Mouse (Mus musculus) cerebellum, adult 2 months (tissue): ENCODE data around the gene Cd81. TPM values are rescaled to one million over a fixed set of nuclear protein-coding genes. Genes with fewer than 3 reads are reported as not detected.
A peak's percentile ranks its signal among the peaks of the same experiment; 100 is the strongest.

Source experiments
- DNase-seq, 2 experiments: peaks; one replicate each; pipeline ENCODE4 v3.0.0; 2021
- H3K27ac ChIP-seq: fragments of 200-500 bp; 2 replicates; pipeline ENCODE4 v1.5.1; 2012; ENCODE audit warnings: low read length, control low read depth, inconsistent platforms; ENCODE audit not compliant: insufficient read depth
- H3K27me3 ChIP-seq: fragments of 200-500 bp; 2 replicates; pipeline ENCODE4 v1.6.1; 2012; ENCODE audit warnings: inconsistent platforms, mild to moderate bottlenecking, low read length, moderate library complexity; ENCODE audit not compliant: control insufficient read depth, insufficient read depth
- H3K4me1 ChIP-seq: fragments of 200-500 bp; 2 replicates; pipeline ENCODE4 v1.6.1; 2011; ENCODE audit warnings: low read length; ENCODE audit not compliant: control insufficient read depth, insufficient read depth
- H3K4me3 ChIP-seq: fragments of 200-500 bp; replicated peaks from 2 replicates; pipeline ENCODE3; 2011; ENCODE audit warnings: mild to moderate bottlenecking, low read depth, low read length, control low read depth; ENCODE audit not compliant: insufficient read depth
- CTCF ChIP-seq: fragments of 200-500 bp; IDR thresholded peaks from 2 replicates; pipeline ENCODE4 v1.5.1; 2011; ENCODE audit warnings: low read depth, mild to moderate bottlenecking, control low read depth, low read length, moderate library complexity, borderline replicate concordance; ENCODE audit not compliant: insufficient read depth
- POLR2A ChIP-seq: fragments of 200-500 bp; IDR thresholded peaks from 2 replicates; pipeline ENCODE4 v1.6.1; 2011; ENCODE audit warnings: low read length, control low read depth, borderline replicate concordance; ENCODE audit not compliant: insufficient read depth
- WGBS: fragments of 180-500 bp; shearing (Covaris S2); methylation state at CpG from one replicate; pipeline ENCODE4 v1.1.7; 2018; 5-methylcytosine and 5-hydroxymethylcytosine counted together
- polyA plus RNA-seq: library from polyadenylated mRNA; depleted of rRNA; stranded (reverse); fragments of >200 nt; gene quantifications from 2 replicates; pipeline ENCODE4 v1.2.3, GENCODE M21; 2012

Gene Cd81
- polyA plus RNA-seq, 1 experiment = 916 TPM

DNA sequence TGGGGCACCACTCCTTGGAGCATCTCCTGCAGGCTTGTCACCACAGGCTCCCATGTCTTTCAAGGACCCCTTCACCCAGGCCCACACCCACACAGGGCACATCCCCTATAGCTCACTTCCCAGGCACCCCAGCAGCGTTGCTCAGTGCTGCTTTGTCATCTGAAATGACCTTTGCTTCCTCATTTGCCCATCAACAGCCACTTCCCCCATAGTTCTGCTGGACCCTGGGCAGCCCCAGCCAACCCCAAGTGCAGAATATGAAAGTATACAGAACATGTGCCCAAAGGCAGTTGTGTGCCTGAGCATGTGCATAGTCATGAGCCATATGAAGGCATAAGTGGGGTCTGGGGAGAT is 43.0 kb downstream of the Cd81 start:
- WGBS = 61% methylated on average over 1 of the region's 1 CpGs
- Histone ChIP-seq H3K27ac (no peak overlapping the region), H3K4me3 (no peak overlapping the region), H3K4me1 (no peaks in the 10 kb centered on the region), H3K27me3 (no peaks in the 10 kb centered on the region)
- no peak for DNase-seq
- TF ChIP-seq CTCF (no peak), POLR2A (no peak)

DNA sequence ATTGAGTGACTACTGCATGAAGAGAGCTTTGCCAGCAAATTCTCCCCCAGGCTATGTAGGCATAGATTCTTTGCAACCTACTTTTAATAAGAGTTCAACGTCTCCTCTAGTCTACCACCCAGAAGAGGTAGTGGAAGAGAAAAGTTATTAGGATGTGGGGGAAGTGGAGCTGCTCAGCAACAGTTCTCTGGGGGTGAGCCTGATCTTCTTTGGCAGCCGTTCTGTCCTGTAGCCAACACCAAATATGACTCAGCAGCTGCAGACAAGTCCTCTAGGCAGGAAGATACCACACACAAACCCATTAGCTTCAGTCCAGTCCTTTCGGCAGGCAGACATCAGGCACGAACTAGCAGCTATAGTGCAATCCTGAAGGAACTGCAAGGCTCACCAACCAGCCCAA is 48.2 kb downstream of the Cd81 start:
- DNase-seq = no peak
- no peak for TF ChIP-seq POLR2A
- no peak for TF ChIP-seq CTCF
- 42% methylated on average over 4 of the region's 4 CpGs for WGBS
- H3K4me1 ChIP-seq = no peaks in the 10 kb centered on the region
- no peak overlapping the region for H3K4me3 ChIP-seq
- no peaks in the 10 kb centered on the region for H3K27me3 ChIP-seq
- no peak overlapping the region for H3K27ac ChIP-seq

DNA sequence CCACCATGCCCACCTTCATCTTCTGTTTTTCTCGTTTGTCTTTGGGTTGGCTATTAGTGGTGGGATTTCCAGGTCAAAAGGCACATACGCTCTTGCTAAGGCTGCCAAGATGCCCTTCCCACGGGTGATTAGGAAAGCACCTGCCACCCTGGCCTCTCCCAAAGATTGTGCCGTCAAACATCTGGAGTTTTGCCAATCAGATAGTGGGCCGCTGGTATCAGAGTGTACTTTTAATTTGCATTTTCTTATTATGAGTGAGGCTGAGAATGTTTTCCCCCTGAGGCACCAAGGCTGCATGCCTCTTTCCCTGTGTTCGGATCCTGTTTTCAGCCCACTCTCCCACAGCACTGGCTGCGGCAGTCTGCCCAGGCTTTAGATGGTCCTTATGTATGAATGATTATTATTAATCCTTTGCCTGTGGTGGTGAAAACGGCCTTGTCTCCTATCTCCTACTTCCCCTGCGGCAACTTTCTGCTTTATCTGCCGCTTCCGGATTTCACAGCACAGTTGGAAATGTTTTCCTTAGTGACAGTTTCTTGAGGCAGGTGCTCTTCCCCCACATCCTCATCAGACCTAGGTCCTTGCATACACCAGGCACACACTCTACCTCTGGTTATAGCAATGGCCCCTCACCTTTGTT is 52.8 kb downstream of the Cd81 start:
- no peak for DNase-seq
- TF ChIP-seq CTCF = no peak
- Histone ChIP-seq H3K27me3 (no peaks in the 10 kb centered on the region; the same call in 1 of the 2 replicates), H3K4me1 (peaks cover 4% of the 10 kb centered on the region), H3K27ac (no peak overlapping the region), H3K4me3 (no peak overlapping the region)
- WGBS = 67% methylated on average over 11 of the region's 11 CpGs

DNA sequence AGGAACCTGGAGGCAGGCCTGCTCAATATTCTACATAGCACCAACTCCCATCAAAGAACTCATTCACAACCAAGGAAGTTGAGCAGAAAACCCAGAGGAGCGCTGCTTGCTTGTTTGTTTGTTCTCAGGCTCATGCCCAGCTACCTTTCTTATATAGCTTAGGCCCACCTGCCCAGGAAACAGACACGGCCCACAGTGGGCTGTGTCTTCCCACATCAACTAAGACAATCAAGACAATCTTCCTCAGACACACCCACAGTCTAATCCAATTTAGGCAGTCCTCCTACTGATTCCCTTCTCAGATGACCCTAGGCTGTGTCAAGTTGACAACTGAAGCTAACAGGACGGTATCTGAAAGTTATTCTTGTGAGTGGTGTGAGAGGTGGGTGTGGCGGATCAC is 53.5 kb downstream of the Cd81 start, which contains the start of gene Kcnq1:
TSS of gene Kcnq1 (plus strand) at position 301 of the 400 bp plus-strand sequence.
- H3K4me1 ChIP-seq = peaks cover 4% of the 10 kb centered on the region
- 80% methylated on average over 4 of the region's 4 CpGs for WGBS
- no peak within 1 kb of the TSS for H3K4me3 ChIP-seq
- no peak within 1 kb of the TSS for H3K27ac ChIP-seq
- H3K27me3 ChIP-seq = no peaks in the 10 kb centered on the region; the same call in 1 of the 2 replicates
- DNase-seq = no peak
- TF ChIP-seq POLR2A (no peak), CTCF (no peak)

DNA sequence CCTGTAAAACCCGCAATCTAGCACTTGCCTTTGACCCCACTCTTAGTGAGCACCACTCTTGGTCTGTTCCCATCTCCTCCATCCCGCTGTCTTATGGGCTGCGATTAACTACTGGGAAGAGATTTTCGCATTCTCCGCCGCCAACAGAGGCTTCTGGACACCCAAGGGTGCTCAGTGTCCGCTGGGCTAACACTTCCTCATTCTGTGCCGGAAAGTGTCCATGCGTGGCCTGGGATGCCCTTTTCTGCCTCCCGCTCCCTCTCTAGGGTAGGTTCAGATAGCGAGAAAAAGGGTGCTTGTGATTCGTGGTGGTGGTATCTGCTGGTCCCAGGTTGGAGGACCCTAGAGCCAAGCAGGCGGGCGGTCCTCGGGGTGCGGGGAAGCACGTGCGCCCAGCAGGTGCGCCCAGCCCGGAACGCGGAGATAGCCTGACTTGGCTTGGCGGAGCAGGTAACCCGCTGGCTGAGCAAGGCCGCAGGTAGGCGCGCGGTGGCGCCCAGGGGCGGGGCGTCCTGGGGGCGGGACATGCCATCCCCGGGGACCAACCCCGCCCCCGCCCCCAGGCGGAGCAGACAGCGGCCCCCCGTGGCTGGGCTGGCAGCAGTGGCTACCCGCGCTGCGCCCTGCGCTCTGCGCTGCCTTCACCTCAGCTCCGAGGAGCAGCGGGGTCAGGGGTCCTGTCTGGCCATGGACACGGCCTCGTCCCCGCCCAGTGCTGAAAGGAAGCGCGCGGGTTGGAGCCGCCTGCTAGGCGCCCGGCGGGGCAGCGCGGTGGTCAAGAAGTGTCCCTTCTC is 54.3 kb downstream of the Cd81 start:
- peaks cover 4% of the 10 kb centered on the region for H3K4me1 ChIP-seq
- DNase-seq = no peak
- WGBS = 13% methylated on average over 57 of the region's 57 CpGs
- no peak overlapping the region for H3K27ac ChIP-seq
- no peaks in the 10 kb centered on the region; the same call in 1 of the 2 replicates for H3K27me3 ChIP-seq
- TF ChIP-seq POLR2A = no peak
- TF ChIP-seq CTCF = no peak
- no peak overlapping the region for H3K4me3 ChIP-seq

DNA sequence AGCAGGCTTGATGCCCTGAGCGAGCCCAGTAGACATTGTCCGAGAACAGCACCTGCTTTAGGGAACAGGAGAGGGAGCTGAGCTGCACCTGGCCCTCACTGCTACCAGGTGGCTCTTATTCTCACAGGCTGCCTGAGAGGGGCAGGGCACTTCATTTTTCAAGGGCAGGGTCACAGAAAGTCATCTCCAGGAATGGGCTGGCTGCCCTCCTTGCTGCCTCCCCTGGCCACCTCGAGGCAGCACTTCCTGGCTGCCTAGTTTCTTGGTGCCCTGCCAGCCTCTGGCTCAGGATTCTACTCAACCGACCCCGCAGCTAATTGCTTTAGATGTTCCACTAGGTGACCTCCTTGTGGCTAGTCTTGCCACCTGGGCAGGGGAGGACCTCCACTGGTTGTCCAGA is 55.7 kb downstream of the Cd81 start:
- DNase-seq = peak in 1 of 2 experiments; percentile 35
- WGBS = 4% methylated on average over 5 of the region's 5 CpGs
- peaks cover 4% of the 10 kb centered on the region for H3K4me1 ChIP-seq
- H3K27ac ChIP-seq = no peak overlapping the region
- no peak overlapping the region for H3K4me3 ChIP-seq
- H3K27me3 ChIP-seq = no peaks in the 10 kb centered on the region; the same call in 1 of the 2 replicates
- TF ChIP-seq POLR2A (no peak), CTCF (no peak)

DNA sequence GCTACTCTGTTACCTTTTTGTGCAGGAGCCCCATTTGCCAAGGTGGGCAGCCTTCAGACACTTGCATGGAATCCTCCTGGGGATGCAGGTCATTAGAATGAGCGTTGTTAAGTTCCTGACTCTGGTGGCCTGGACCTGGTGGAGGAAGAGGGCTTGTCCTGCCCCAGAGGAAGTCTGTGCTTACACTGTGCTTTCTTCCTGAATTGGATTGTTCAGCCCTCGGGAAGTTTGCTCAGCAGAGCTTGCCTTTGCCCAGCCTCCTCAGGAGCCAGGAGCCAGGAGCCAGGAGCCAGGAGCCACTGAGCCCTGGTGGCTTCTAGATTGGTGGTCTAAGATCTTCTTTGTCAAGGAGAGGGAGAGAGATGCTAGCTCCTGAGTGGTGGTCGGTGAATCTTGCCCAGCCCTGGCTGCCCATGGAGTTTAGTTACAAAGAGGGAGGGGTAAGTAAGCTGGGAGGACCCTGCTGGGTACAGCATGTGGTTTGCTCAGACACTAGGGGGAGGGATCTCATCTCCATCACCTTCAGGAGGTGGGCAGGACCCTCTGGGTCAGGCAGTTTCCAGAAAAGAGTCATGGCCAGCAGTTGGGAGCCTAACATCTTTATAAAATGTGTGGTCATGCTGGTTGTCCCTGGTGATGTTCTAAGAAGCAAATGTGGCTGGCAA is 56.6 kb downstream of the Cd81 start:
- H3K27me3 ChIP-seq = no peaks in the 10 kb centered on the region; the same call in 1 of the 2 replicates
- no peak overlapping the region for H3K4me3 ChIP-seq
- DNase-seq = no peak
- no peak overlapping the region for H3K27ac ChIP-seq
- TF ChIP-seq POLR2A (no peak), CTCF (no peak)
- 45% methylated on average over 3 of the region's 3 CpGs for WGBS
- peaks cover 4% of the 10 kb centered on the region for H3K4me1 ChIP-seq

DNA sequence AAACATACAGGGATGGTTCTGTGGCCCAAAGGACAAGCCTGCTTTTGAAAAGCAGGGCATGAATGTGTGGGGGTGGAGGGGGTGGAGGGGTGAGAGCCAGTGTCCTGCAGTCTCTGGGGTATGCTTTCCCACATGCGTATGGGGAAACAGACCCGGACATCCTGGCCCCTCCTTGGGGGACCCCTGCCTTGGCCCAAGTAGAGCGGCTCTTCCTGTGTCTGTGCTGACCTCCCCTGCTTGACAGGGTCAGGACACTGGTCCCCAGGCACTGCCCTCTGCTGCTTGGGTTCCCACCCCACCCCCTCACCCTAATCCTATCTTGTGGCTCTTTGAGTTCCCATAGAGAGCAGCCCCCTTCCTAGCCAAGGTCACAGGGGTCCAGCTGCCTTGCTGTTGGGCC is 57.2 kb downstream of the Cd81 start:
- H3K4me1 ChIP-seq = peaks cover 4% of the 10 kb centered on the region

More for the DNA sequence above, 57.2 kb downstream of the Cd81 start:
- WGBS = 65% methylated on average over 3 of the region's 3 CpGs
- H3K27me3 ChIP-seq = no peaks in the 10 kb centered on the region; the same call in 1 of the 2 replicates
- no peak for DNase-seq
- no peak overlapping the region for H3K4me3 ChIP-seq
- H3K27ac ChIP-seq = no peak overlapping the region
- TF ChIP-seq CTCF (no peak), POLR2A (no peak)
